Mouse (Mus musculus) hindbrain, embryonic 15.5 days (tissue): Measurements from ENCODE around the gene Gm20708. TPM values are rescaled to one million over a fixed set of nuclear protein-coding genes. Genes with fewer than 3 reads are reported as not detected.

Source experiments
- ATAC-seq: fragments of 200-750 bp; cut with Nextera tagmentation; 2 replicates; pipeline ENCODE4 v1.8.0; 2017; ENCODE audit warnings: low read depth, moderate number of reproducible peaks, moderate TSS enrichment; ENCODE audit not compliant: low FRiP score
- H3K27ac ChIP-seq: fragments of 300-500 bp; sonication (generic); replicated peaks from 2 replicates; pipeline ENCODE4 v1.5.1; 2015; ENCODE audit warnings: mild to moderate bottlenecking, inconsistent platforms
- H3K27me3 ChIP-seq: fragments of 300-500 bp; sonication (generic); 2 replicates; pipeline ENCODE4 v1.6.1; 2015; ENCODE audit warnings: control low read depth, inconsistent platforms
- H3K36me3 ChIP-seq: fragments of 300-500 bp; sonication (generic); 2 replicates; pipeline ENCODE4 v1.6.1; 2015; ENCODE audit warnings: control low read depth, inconsistent platforms
- H3K4me1 ChIP-seq: fragments of 300-500 bp; sonication (generic); replicated peaks from 2 replicates; pipeline ENCODE4 v1.6.1; 2015; ENCODE audit warnings: control low read depth, inconsistent platforms
- H3K4me2 ChIP-seq: fragments of 300-500 bp; sonication (generic); 2 replicates; pipeline ENCODE4 v1.6.1; 2015; ENCODE audit warnings: moderate library complexity, mild to moderate bottlenecking, inconsistent platforms
- H3K4me3 ChIP-seq: fragments of 300-500 bp; sonication (generic); 2 replicates; pipeline ENCODE4 v1.5.1; 2015; ENCODE audit warnings: mild to moderate bottlenecking, inconsistent platforms
- H3K9ac ChIP-seq: fragments of 300-500 bp; sonication (generic); 2 replicates; pipeline ENCODE4 v1.6.1; 2015; ENCODE audit warnings: inconsistent platforms
- H3K9me3 ChIP-seq: fragments of 300-500 bp; sonication (generic); 2 replicates; pipeline ENCODE4 v1.6.1; 2016; ENCODE audit warnings: control low read depth, inconsistent platforms
- WGBS: fragments of 180-500 bp; shearing (Covaris S2); methylation state at CpG from one replicate; pipeline ENCODE4 v1.1.7; 2015; 5-methylcytosine and 5-hydroxymethylcytosine counted together
- polyA plus RNA-seq: library from polyadenylated mRNA; unstranded; fragments of >200 nt; fragmentation: Nextera tagmentation; extraction: Ambion mirVana; gene quantifications from 2 replicates; pipeline ENCODE4 v1.2.1, GENCODE M21; 2015

The Gm20708 gene
- polyA plus RNA-seq, result 0.93 and 1.6 TPM in 2 replicates

- Histone ChIP-seq H3K27ac (no peak within 1 kb of the TSS), H3K4me1 (peaks cover 23% of the 10 kb centered on the region), H3K36me3 (no peaks in the 10 kb centered on the region), H3K9ac (peak within 1 kb of the TSS; percentile 54), H3K27me3 (peaks cover 21% of the 10 kb centered on the region), H3K4me3 (peak within 1 kb of the TSS; percentile 68), H3K9me3 (no peaks in the 10 kb centered on the region), H3K4me2 (peak within 1 kb of the TSS; percentile 93)
- under 1% methylated on average over 71 of the region's 75 CpGs for WGBS
- peak; percentile 75 for ATAC-seq
Observed at GRCm38 (mm10) chr11:117809407-117810311, at the start of gene Gm20708, which contains the start of gene Syngr2. Gene Gm20708, plus strand, starts transcription at chr11:117809668. Gene Syngr2, plus strand, starts transcription at chr11:117809668.

GRCm38 (mm10) chr11:117760374-117761119, 48.9 kb upstream of the Gm20708 start:
- H3K9ac ChIP-seq, result no peak overlapping the region
- no peak overlapping the region for H3K4me3 ChIP-seq
- H3K4me2 ChIP-seq, result no peak overlapping the region
- no peak for ATAC-seq
- no peaks in the 10 kb centered on the region for H3K27me3 ChIP-seq
- WGBS, result 87% methylated on average over 26 of the region's 26 CpGs
- H3K36me3 ChIP-seq, result peaks cover 86% of the 10 kb centered on the region
- no peaks in the 10 kb centered on the region for H3K4me1 ChIP-seq
- no peak overlapping the region for H3K27ac ChIP-seq
- H3K9me3 ChIP-seq, result no peaks in the 10 kb centered on the region

GRCm38 (mm10) chr11:117761801-117762200, 47.7 kb upstream of the Gm20708 start:
- H3K4me3 ChIP-seq, result no peak overlapping the region
- no peak overlapping the region for H3K4me2 ChIP-seq
- H3K9ac ChIP-seq, result no peak overlapping the region
- WGBS, result 93% methylated on average over 13 of the region's 13 CpGs
- H3K27me3 ChIP-seq, result no peaks in the 10 kb centered on the region
- H3K9me3 ChIP-seq, result no peaks in the 10 kb centered on the region
- ATAC-seq, result no peak
- no peaks in the 10 kb centered on the region for H3K4me1 ChIP-seq
- H3K27ac ChIP-seq, result no peak overlapping the region
- H3K36me3 ChIP-seq, result peaks cover 73% of the 10 kb centered on the region

GRCm38 (mm10) chr11:117762246-117762645, 47.2 kb upstream of the Gm20708 start:
- Histone ChIP-seq H3K4me3 (no peak overlapping the region), H3K4me1 (no peaks in the 10 kb centered on the region), H3K4me2 (no peak overlapping the region), H3K27me3 (no peaks in the 10 kb centered on the region), H3K27ac (no peak overlapping the region), H3K36me3 (peaks cover 69% of the 10 kb centered on the region), H3K9ac (no peak overlapping the region), H3K9me3 (no peaks in the 10 kb centered on the region)
- 91% methylated on average over 12 of the region's 12 CpGs for WGBS
- ATAC-seq, result no peak

GRCm38 (mm10) chr11:117764319-117764718, 45.1 kb upstream of the Gm20708 start:
- 89% methylated on average over 9 of the region's 9 CpGs for WGBS
- Histone ChIP-seq H3K9me3 (no peaks in the 10 kb centered on the region), H3K4me1 (peaks cover 4% of the 10 kb centered on the region), H3K27ac (no peak overlapping the region), H3K9ac (no peak overlapping the region), H3K4me3 (no peak overlapping the region), H3K4me2 (no peak overlapping the region), H3K27me3 (no peaks in the 10 kb centered on the region), H3K36me3 (peaks cover 49% of the 10 kb centered on the region)
- no peak for ATAC-seq

- H3K36me3 ChIP-seq, result peaks cover 38% of the 10 kb centered on the region
- no peak overlapping the region for H3K27ac ChIP-seq
- H3K4me2 ChIP-seq, result no peak overlapping the region
- ATAC-seq, result no peak
- H3K9ac ChIP-seq, result no peak overlapping the region
- WGBS, result 84% methylated on average over 5 of the region's 5 CpGs
- no peaks in the 10 kb centered on the region for H3K27me3 ChIP-seq
- H3K4me3 ChIP-seq, result no peak overlapping the region
- peaks cover 15% of the 10 kb centered on the region for H3K4me1 ChIP-seq
- H3K9me3 ChIP-seq, result no peaks in the 10 kb centered on the region
Observed at GRCm38 (mm10) chr11:117765361-117765760, 44.1 kb upstream of the Gm20708 start.

- Histone ChIP-seq H3K4me2 (no peak overlapping the region), H3K27ac (no peak overlapping the region), H3K9ac (no peak overlapping the region), H3K9me3 (no peaks in the 10 kb centered on the region), H3K4me1 (peaks cover 15% of the 10 kb centered on the region), H3K4me3 (no peak overlapping the region), H3K27me3 (no peaks in the 10 kb centered on the region), H3K36me3 (peaks cover 30% of the 10 kb centered on the region)
- no peak for ATAC-seq
- 94% methylated on average over 3 of the region's 3 CpGs for WGBS
Observed at GRCm38 (mm10) chr11:117766275-117766674, 43.2 kb upstream of the Gm20708 start.

- WGBS, result 72% methylated on average over 20 of the region's 20 CpGs
- Histone ChIP-seq H3K27ac (no peak overlapping the region; the same call in 1 of the 2 replicates), H3K27me3 (no peaks in the 10 kb centered on the region), H3K4me1 (peaks cover 15% of the 10 kb centered on the region), H3K4me2 (no peak overlapping the region), H3K36me3 (peaks cover 11% of the 10 kb centered on the region; the same call in 1 of the 2 replicates), H3K9ac (no peak overlapping the region), H3K9me3 (no peaks in the 10 kb centered on the region), H3K4me3 (no peak overlapping the region)
- ATAC-seq, result no peak; the same call in 1 of the 2 replicates
Observed at GRCm38 (mm10) chr11:117768725-117769682, 40.5 kb upstream of the Gm20708 start.

GRCm38 (mm10) chr11:117769683-117770047, 39.8 kb upstream of the Gm20708 start:
- H3K4me3 ChIP-seq, result no peak overlapping the region
- no peaks in the 10 kb centered on the region for H3K9me3 ChIP-seq
- H3K9ac ChIP-seq, result no peak overlapping the region
- peaks cover 15% of the 10 kb centered on the region for H3K4me1 ChIP-seq
- whole genome bisulfite sequencing, result 54% methylated on average over 7 of the region's 7 CpGs
- ATAC-seq, result no peak
- H3K36me3 ChIP-seq, result 0 out of 2 replicates have a peak, but pooled peaks cover 4% of the 10 kb centered on the region
- H3K4me2 ChIP-seq, result no peak overlapping the region
- H3K27me3 ChIP-seq, result no peaks in the 10 kb centered on the region
- no peak overlapping the region for H3K27ac ChIP-seq

GRCm38 (mm10) chr11:117770407-117770806, 39.1 kb upstream of the Gm20708 start:
- H3K4me2 ChIP-seq, result no peak overlapping the region
- H3K36me3 ChIP-seq, result no peaks in the 10 kb centered on the region
- H3K27ac ChIP-seq, result no peak overlapping the region
- H3K4me3 ChIP-seq, result no peak overlapping the region
- ATAC-seq, result 0 out of 2 replicates have a peak, but pooled peaks have one; percentile 35
- WGBS, result 76% methylated on average over 10 of the region's 10 CpGs
- H3K4me1 ChIP-seq, result peaks cover 15% of the 10 kb centered on the region
- no peak overlapping the region for H3K9ac ChIP-seq
- no peaks in the 10 kb centered on the region for H3K9me3 ChIP-seq
- no peaks in the 10 kb centered on the region for H3K27me3 ChIP-seq

GRCm38 (mm10) chr11:117772352-117772751, 37.1 kb upstream of the Gm20708 start:
- peaks cover 15% of the 10 kb centered on the region for H3K4me1 ChIP-seq
- no peak overlapping the region for H3K4me2 ChIP-seq
- H3K9ac ChIP-seq, result no peak overlapping the region
- no peaks in the 10 kb centered on the region for H3K27me3 ChIP-seq
- 94% methylated on average over 7 of the region's 7 CpGs for WGBS
- ATAC-seq, result no peak
- no peak overlapping the region for H3K4me3 ChIP-seq
- H3K36me3 ChIP-seq, result no peaks in the 10 kb centered on the region
- H3K27ac ChIP-seq, result no peak overlapping the region
- no peaks in the 10 kb centered on the region for H3K9me3 ChIP-seq
